In the genomic region with DNA sequence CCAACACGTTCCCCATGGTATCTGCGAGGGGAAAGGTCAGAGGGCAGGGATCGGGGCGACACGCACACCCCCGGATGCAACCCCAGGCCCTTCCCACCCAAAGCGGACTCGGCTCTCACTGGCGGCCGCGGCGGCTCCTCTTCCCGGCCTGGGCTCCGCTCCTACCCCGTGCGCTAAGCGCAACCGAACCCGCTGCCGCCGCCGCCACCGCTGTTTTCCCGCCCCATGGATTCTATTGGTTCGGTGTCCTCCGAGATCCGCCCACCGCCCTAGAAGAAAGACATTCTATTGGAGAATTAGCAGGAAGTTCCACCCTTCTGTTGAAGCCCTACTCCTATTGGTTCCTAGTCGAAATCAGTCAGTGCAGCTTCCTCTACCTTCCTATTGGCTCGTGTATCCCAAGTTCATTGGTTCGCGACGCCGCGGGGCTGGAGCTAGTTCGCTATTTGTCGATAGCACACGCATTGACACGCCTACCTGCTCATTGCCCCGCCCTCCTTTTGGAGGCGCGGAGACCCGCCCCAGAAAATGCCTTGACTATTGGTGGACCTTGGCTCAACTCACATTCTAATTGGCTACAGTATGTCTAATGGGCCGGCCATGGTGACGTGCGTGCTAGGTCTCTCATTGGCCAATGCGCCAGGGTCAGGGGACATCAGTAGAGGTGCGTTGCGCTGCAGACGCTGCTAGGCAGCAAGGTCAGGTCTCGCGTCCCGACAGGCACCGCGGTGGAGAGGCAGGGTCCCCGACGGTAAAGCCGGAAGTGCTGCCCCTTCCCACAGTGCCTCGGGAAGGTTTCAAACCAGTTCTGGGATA, we compare ENCODE assay signal across 8 mouse cellular contexts. TPM values are rescaled to one million over a fixed set of nuclear protein-coding genes. Genes with fewer than 3 reads are reported as not detected.
A peak's percentile ranks its signal among the peaks of the same experiment; 100 is the strongest.
DNase-seq lines count a peak whose midpoint lies in the region; ATAC-seq lines count a peak whose summit lies in the region.

A gene (minus strand): TSS at position 200 of the 816 bp plus-strand sequence.

- peak; percentile 99 for ATAC-seq in hindbrain, embryonic 16.5 days

- peak within 1 kb of the TSS; percentile 91 for H3K27ac ChIP-seq in hindbrain, embryonic 16.5 days (ENCODE audit: low read depth, low read length)
- H3K27ac ChIP-seq in macrophage = peak within 1 kb of the TSS; percentile 52

- H3K4me2 ChIP-seq in hindbrain, embryonic 16.5 days (ENCODE audit: low read length) = peak within 1 kb of the TSS; percentile 74

- peak within 1 kb of the TSS; percentile 75 for H3K4me3 ChIP-seq in hindbrain, embryonic 16.5 days (ENCODE audit: low read length)
- peak within 1 kb of the TSS; percentile 68 for H3K4me3 ChIP-seq in macrophage (ENCODE audit: inconsistent target)

- peak; percentile 99 for DNase-seq in WW6 (ENCODE audit: low read depth, low spot score)
- DNase-seq in cerebellum, postnatal 4 days (ENCODE audit: low spot score in 2 of 2) = peak; percentile 86 to 96
- DNase-seq in gastrocnemius, adult 18-20 months (ENCODE audit: low spot score) = peak; percentile 100
- peak; percentile 98 to 99 for DNase-seq in left cerebral cortex, adult 18-20 months (ENCODE audit: low spot score in 2 of 2)
- peak; percentile 100 for DNase-seq in right cerebral cortex, adult 18-20 months
- DNase-seq in urinary bladder, postnatal 10 days (ENCODE audit: low spot score) = peak; percentile 88

- peaks cover 5% of the 10 kb centered on the region for H3K36me3 ChIP-seq in hindbrain, embryonic 16.5 days (ENCODE audit: control insufficient read depth, insufficient read depth, low read length)
- peaks cover 16% of the 10 kb centered on the region; the same call in 1 of the 2 replicates for H3K36me3 ChIP-seq in macrophage (ENCODE audit: inconsistent target)

- H3K79me2 ChIP-seq in macrophage (ENCODE audit: inconsistent target) = peaks cover 17% of the 10 kb centered on the region

- peak within 1 kb of the TSS; percentile 84 for H3K9ac ChIP-seq in hindbrain, embryonic 16.5 days (ENCODE audit: low read depth, low read length)

- no peaks in the 10 kb centered on the region for H3K9me3 ChIP-seq in hindbrain, embryonic 16.5 days (ENCODE audit: control insufficient read depth, low read length)

- H3K4me1 ChIP-seq in hindbrain, embryonic 16.5 days (ENCODE audit: control insufficient read depth, insufficient read depth, low read depth, low read length) = peaks cover 16% of the 10 kb centered on the region

- WGBS in hindbrain, embryonic 16.5 days = under 1% methylated on average over 54 of the region's 59 CpGs
- WGBS in macrophage (ENCODE audit: missing documents) = under 1% methylated on average over 55 of the region's 59 CpGs

- H3K27me3 ChIP-seq in hindbrain, embryonic 16.5 days (replicated peaks; ENCODE audit: control insufficient read depth, insufficient read depth, low read length) = no peaks in the 10 kb centered on the region

RNA-seq across cellular contexts. Expression of the gene that starts here (rescaled TPM):
- 10 to 100 TPM; 40.8 to 44.0 TPM for total RNA-seq in gastrocnemius, adult 18-20 months (2021)
- polyA plus RNA-seq in hindbrain, embryonic 16.5 days (2015; fragmentation: Nextera tagmentation; extraction: Ambion mirVana) = 134 and 135 TPM in 2 replicates
- 100 to 1,000 TPM; 116 to 122 TPM for total RNA-seq in left cerebral cortex, adult 18-20 months (2021)
- 100 to 1,000 TPM in 1 of 26 experiments, 10 to 100 TPM in 25; 23.8 to 101 (median 64.7) TPM for total RNA-seq in macrophage (2018; cell fraction: chromatin; rRNA removed)
- 10 to 100 TPM; 29.3 to 52.6 (median 38.4) TPM for total RNA-seq in macrophage (2018; cell fraction: cytosol; rRNA removed)
- 10 to 100 TPM; 18.7 to 88.7 (median 34.9) TPM for total RNA-seq in macrophage (2018; cell fraction: nucleus; rRNA removed)
- polyA plus RNA-seq in macrophage (2018) = 17.8 to 74.1 TPM (median 32.1 TPM) in 3 replicates

Comparison
In these comparisons a context has a peak if more than half of its experiments do, and no peak if none do; other contexts are left out.
1. Peak in every context shown above with its lines: DNase-seq, ATAC-seq, H3K4me3 ChIP-seq and H3K27ac ChIP-seq.